Mouse (Mus musculus): ENCODE data around the gene 4930407I10Rik. TPM values are rescaled to one million over a fixed set of nuclear protein-coding genes. Genes with fewer than 3 reads are reported as not detected.

Gene 4930407I10Rik
- total RNA-seq (2017): not detected in 2 replicates

- no peak for ATAC-seq (replicated peaks; ENCODE audit: low read depth, poor library complexity, severe bottlenecking)
These were observed at the start of gene 4930407I10Rik for GRCm38 (mm10) chr15:82058719-82059201. TSS of gene 4930407I10Rik (plus strand) at chr15:82059151.

- ATAC-seq (replicated peaks; ENCODE audit: low read depth, poor library complexity, severe bottlenecking): no peak
These were observed 47.0 kb upstream of the 4930407I10Rik start for GRCm38 (mm10) chr15:82011947-82012346.

- no peak for ATAC-seq (replicated peaks; ENCODE audit: low read depth, poor library complexity, severe bottlenecking)
These were observed 44.1 kb upstream of the 4930407I10Rik start for GRCm38 (mm10) chr15:82014745-82015391.

- ATAC-seq (replicated peaks; ENCODE audit: low read depth, poor library complexity, severe bottlenecking): no peak
These were observed 43.4 kb upstream of the 4930407I10Rik start for GRCm38 (mm10) chr15:82015392-82016100.

- peak; percentile 94 for ATAC-seq (replicated peaks; ENCODE audit: low read depth, poor library complexity, severe bottlenecking)
These were observed 42.7 kb upstream of the 4930407I10Rik start for GRCm38 (mm10) chr15:82016101-82016808.

- no peak for ATAC-seq (replicated peaks; ENCODE audit: low read depth, poor library complexity, severe bottlenecking)
These were observed 42.1 kb upstream of the 4930407I10Rik start for GRCm38 (mm10) chr15:82016830-82017229.

- no peak for ATAC-seq (replicated peaks; ENCODE audit: low read depth, poor library complexity, severe bottlenecking)
These were observed 41.5 kb upstream of the 4930407I10Rik start for GRCm38 (mm10) chr15:82017461-82017860.

GRCm38 (mm10) chr15:82019288-82019687, 39.7 kb upstream of the 4930407I10Rik start:
- ATAC-seq (replicated peaks; ENCODE audit: low read depth, poor library complexity, severe bottlenecking): no peak

- 0 out of 2 replicates have a peak, but pooled peaks have one; percentile 42 for ATAC-seq (replicated peaks; ENCODE audit: low read depth, poor library complexity, severe bottlenecking)
These were observed 36.3 kb upstream of the 4930407I10Rik start for GRCm38 (mm10) chr15:82022535-82023088.

GRCm38 (mm10) chr15:82023965-82024635, 34.9 kb upstream of the 4930407I10Rik start:
- no peak for ATAC-seq (replicated peaks; ENCODE audit: low read depth, poor library complexity, severe bottlenecking)

- no peak for ATAC-seq (replicated peaks; ENCODE audit: low read depth, poor library complexity, severe bottlenecking)
These were observed 31.7 kb upstream of the 4930407I10Rik start for GRCm38 (mm10) chr15:82027276-82027675.

- ATAC-seq (replicated peaks; ENCODE audit: low read depth, poor library complexity, severe bottlenecking): 0 out of 2 replicates have a peak, but pooled peaks have one; percentile 15
These were observed 31.2 kb upstream of the 4930407I10Rik start for GRCm38 (mm10) chr15:82027726-82028125.

- no peak for ATAC-seq (replicated peaks; ENCODE audit: low read depth, poor library complexity, severe bottlenecking)
These were observed 26.6 kb upstream of the 4930407I10Rik start for GRCm38 (mm10) chr15:82032386-82032785.

GRCm38 (mm10) chr15:82033762-82034161, 25.2 kb upstream of the 4930407I10Rik start, which contains the start of gene Desi1:
TSS of gene Desi1 (minus strand) at chr15:82033862.
- no peak for ATAC-seq (replicated peaks; ENCODE audit: low read depth, poor library complexity, severe bottlenecking)

GRCm38 (mm10) chr15:82035904-82036689, 22.9 kb upstream of the 4930407I10Rik start:
- ATAC-seq (replicated peaks; ENCODE audit: low read depth, poor library complexity, severe bottlenecking): no peak

GRCm38 (mm10) chr15:82040650-82041049, 18.3 kb upstream of the 4930407I10Rik start:
- peak; percentile 89 for ATAC-seq (replicated peaks; ENCODE audit: low read depth, poor library complexity, severe bottlenecking)

GRCm38 (mm10) chr15:82044166-82044784, 14.7 kb upstream of the 4930407I10Rik start:
- ATAC-seq (replicated peaks; ENCODE audit: low read depth, poor library complexity, severe bottlenecking): no peak

GRCm38 (mm10) chr15:82046246-82046891, 12.6 kb upstream of the 4930407I10Rik start:
- peak; percentile 17; the same call in 1 of the 2 replicates for ATAC-seq (replicated peaks; ENCODE audit: low read depth, poor library complexity, severe bottlenecking)
